Mouse (Mus musculus) heart, embryonic 14.5 days (tissue): ENCODE measurements around the gene Hhat. TPM values are rescaled to one million over a fixed set of nuclear protein-coding genes. Genes with fewer than 3 reads are reported as not detected.

Experiments
- ATAC-seq: fragments of 200-750 bp; cut with Nextera tagmentation; 2 replicates; pipeline ENCODE4 v1.8.0; 2017; ENCODE audit warnings: low read depth, moderate TSS enrichment; ENCODE audit not compliant: insufficient number of reproducible peaks, insufficient read depth, low FRiP score
- H3K27ac ChIP-seq, 2 experiments: fragments of 200-500 bp in 1 of 2; fragments of 300-500 bp in 1 of 2; sonication (generic) in 1 of 2; replicated peaks in 1 of 2; 2 replicates each; pipeline ENCODE4 v1.5.1; 2012 to 2014; ENCODE audit warnings: low read depth in 2 of 2, low read length in 2 of 2, control low read depth in 1 of 2, mild to moderate bottlenecking in 1 of 2, mixed read lengths in 1 of 2; ENCODE audit not compliant: control insufficient read depth in 1 of 2, insufficient read depth in 1 of 2
- H3K27me3 ChIP-seq: fragments of 300-500 bp; sonication (generic); 2 replicates; pipeline ENCODE4 v1.6.1; 2014; ENCODE audit warnings: mild to moderate bottlenecking, low read length, control low read depth; ENCODE audit not compliant: control insufficient read depth, insufficient read depth
- H3K36me3 ChIP-seq: fragments of 300-500 bp; sonication (generic); 2 replicates; pipeline ENCODE4 v1.6.1; 2014; ENCODE audit warnings: mild to moderate bottlenecking, control low read depth, low read length, mixed read lengths; ENCODE audit not compliant: control insufficient read depth, insufficient read depth
- H3K4me1 ChIP-seq, 2 experiments: fragments of 200-500 bp in 1 of 2; fragments of 300-500 bp in 1 of 2; sonication (generic) in 1 of 2; 2 replicates each; pipeline ENCODE4 v1.6.1; 2012 to 2014; ENCODE audit warnings: low read length in 2 of 2, control low read depth in 1 of 2, mixed read lengths in 1 of 2; ENCODE audit not compliant: control insufficient read depth in 2 of 2, insufficient read depth in 2 of 2
- H3K4me2 ChIP-seq: fragments of 300-500 bp; sonication (generic); 2 replicates; pipeline ENCODE4 v1.6.1; 2014; ENCODE audit warnings: mild to moderate bottlenecking, low read length
- H3K4me3 ChIP-seq, 2 experiments: fragments of 200-500 bp in 1 of 2; fragments of 300-500 bp in 1 of 2; sonication (generic) in 1 of 2; 2 replicates each; pipeline ENCODE4 v1.5.1; 2012 to 2014; ENCODE audit warnings: low read length in 2 of 2, mild to moderate bottlenecking in 2 of 2, control low read depth in 1 of 2, low read depth in 1 of 2, moderate library complexity in 1 of 2; ENCODE audit not compliant: control insufficient read depth in 1 of 2, insufficient read depth in 1 of 2
- H3K9ac ChIP-seq: fragments of 300-500 bp; sonication (generic); 2 replicates; pipeline ENCODE4 v1.6.1; 2014; ENCODE audit warnings: mild to moderate bottlenecking, low read length
- H3K9me3 ChIP-seq: fragments of 300-500 bp; sonication (generic); 2 replicates; pipeline ENCODE4 v1.6.1; 2016; ENCODE audit warnings: low read length, control low read depth; ENCODE audit not compliant: control insufficient read depth
- WGBS: fragments of 180-500 bp; shearing (Covaris S2); extraction: QIAGEN DNeasy Blood & Tissue Kit; methylation state at CpG from one replicate; pipeline ENCODE4 v1.1.7; 2014; 5-methylcytosine and 5-hydroxymethylcytosine counted together
- polyA plus RNA-seq: library from polyadenylated mRNA; unstranded; fragments of >200 nt; fragmentation: Nextera tagmentation; extraction: Ambion mirVana; gene quantifications from 2 replicates; pipeline ENCODE4 v1.2.1, GENCODE M21; 2014

The Hhat gene
- polyA plus RNA-seq, 1 experiment from 2014 or later = 6.8 TPM

DNA sequence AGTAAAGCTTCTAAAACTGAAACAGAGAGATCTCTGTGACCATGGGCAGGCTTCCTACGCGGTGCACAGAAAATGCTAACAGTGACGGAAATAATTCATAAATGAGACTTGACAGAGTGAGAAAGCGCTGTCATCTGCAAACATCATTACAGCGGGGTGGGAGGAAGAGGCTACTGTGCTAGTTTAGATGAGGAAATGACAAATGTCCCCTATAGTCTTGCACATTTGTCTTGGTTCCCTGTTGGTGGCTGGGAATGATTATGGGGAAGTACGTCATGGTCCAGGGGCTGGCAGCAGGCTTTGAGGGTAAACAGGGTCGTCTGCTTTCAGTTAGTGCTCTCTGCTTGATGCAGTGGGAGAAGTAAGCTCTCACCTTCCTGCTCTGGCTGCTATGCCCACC, 233.9 kb downstream of the Hhat start:
- 70% methylated on average over 7 of the region's 7 CpGs for WGBS
- Histone ChIP-seq H3K36me3 (no peaks in the 10 kb centered on the region), H3K9me3 (no peaks in the 10 kb centered on the region), H3K27me3 (no peaks in the 10 kb centered on the region), H3K9ac (no peak overlapping the region), H3K27ac (no peak overlapping the region), H3K4me2 (no peak overlapping the region), H3K4me1 (peaks cover 0 to 2% of the 10 kb centered on the region in 2 experiments; a peak in 2 of 4 replicates), H3K4me3 (no peak overlapping the region)
- ATAC-seq = no peak

DNA sequence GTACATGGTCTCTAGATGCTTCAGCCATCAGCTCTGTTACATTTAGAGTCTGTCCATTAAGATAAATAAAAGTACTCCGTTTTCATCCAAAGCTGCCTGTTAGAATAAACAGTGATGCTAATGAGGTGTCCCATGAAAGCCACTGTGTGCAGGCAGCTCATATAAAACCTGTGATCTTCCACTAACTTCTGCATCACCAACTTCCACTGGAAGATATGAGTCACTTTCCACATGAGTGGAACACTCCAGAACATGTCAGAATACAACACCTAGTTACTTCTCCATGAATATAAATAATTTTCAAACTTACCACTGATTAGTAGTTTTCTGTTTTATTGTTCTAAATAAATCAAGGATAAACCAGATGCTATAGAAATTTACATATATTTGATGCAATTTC, 234.6 kb downstream of the Hhat start:
- Histone ChIP-seq H3K27me3 (no peaks in the 10 kb centered on the region), H3K36me3 (no peaks in the 10 kb centered on the region), H3K27ac (no peak overlapping the region), H3K4me3 (no peak overlapping the region), H3K9ac (no peak overlapping the region), H3K4me2 (no peak overlapping the region), H3K4me1 (peaks cover 2 to 6% of the 10 kb centered on the region in 2 experiments; a peak in 3 of 4 replicates), H3K9me3 (no peaks in the 10 kb centered on the region)
- no peak for ATAC-seq
- 48% methylated on average over 1 of the region's 1 CpGs for WGBS

DNA sequence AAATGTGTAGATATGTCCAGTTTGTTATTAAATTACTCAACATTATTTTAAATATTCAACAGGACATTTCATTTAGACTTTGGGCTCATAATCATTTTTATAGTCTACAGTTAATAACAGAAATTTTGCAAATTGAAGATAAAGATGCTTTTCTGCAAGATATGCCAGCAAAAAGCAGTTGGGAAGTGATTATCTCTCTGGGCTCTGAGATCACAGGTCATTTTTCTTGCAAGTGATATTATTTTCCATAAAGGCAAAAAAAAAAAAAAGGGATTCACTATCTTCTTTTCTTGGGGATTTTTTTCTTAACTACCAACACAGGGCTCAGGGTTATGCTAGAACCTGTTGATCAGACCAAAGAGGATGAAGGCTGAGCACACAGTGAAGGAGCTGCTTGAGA, 238.0 kb downstream of the Hhat start:
- no peak overlapping the region for H3K9ac ChIP-seq
- H3K4me1 ChIP-seq = peaks cover 5 to 14% of the 10 kb centered on the region in 2 experiments; a peak in 3 of 4 replicates
- H3K4me2 ChIP-seq = no peak overlapping the region
- ATAC-seq = no peak
- H3K9me3 ChIP-seq = no peaks in the 10 kb centered on the region
- no peaks in the 10 kb centered on the region for H3K36me3 ChIP-seq
- no peak overlapping the region for H3K27ac ChIP-seq
- no peaks in the 10 kb centered on the region for H3K27me3 ChIP-seq
- H3K4me3 ChIP-seq = no peak overlapping the region

DNA sequence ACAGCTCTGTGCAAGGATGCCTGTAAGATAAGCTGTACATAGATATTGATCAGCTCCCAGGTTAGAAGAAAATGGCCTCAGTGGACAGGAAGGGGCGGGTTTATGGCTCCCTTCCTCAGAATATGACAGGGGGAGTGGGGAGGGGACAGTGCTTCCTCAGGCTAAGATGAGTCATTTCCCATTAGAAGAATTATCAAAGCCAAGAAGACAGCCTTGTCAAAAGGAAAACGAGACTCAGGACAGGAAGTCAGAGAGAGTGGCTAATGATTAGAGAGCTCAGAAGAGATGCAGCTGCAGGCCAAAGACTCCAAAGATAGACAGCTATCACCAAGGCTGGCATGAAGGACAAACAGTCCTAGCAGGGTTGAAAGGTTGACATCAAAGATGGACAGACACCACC, 238.8 kb downstream of the Hhat start:
- peaks cover 5 to 16% of the 10 kb centered on the region in 2 experiments; a peak in 3 of 4 replicates for H3K4me1 ChIP-seq
- H3K9me3 ChIP-seq = no peaks in the 10 kb centered on the region
- ATAC-seq = peak; percentile 21; the same call in 1 of the 2 replicates
- H3K27me3 ChIP-seq = no peaks in the 10 kb centered on the region
- H3K36me3 ChIP-seq = no peaks in the 10 kb centered on the region
- H3K4me3 ChIP-seq = no peak overlapping the region
- H3K27ac ChIP-seq = 0 out of 4 replicates have a peak overlapping the region, but pooled peaks of 1 of the 2 experiments have one; percentile 6
- no peak overlapping the region for H3K9ac ChIP-seq
- WGBS = 30% methylated on average over 2 of the region's 2 CpGs
- no peak overlapping the region for H3K4me2 ChIP-seq

DNA sequence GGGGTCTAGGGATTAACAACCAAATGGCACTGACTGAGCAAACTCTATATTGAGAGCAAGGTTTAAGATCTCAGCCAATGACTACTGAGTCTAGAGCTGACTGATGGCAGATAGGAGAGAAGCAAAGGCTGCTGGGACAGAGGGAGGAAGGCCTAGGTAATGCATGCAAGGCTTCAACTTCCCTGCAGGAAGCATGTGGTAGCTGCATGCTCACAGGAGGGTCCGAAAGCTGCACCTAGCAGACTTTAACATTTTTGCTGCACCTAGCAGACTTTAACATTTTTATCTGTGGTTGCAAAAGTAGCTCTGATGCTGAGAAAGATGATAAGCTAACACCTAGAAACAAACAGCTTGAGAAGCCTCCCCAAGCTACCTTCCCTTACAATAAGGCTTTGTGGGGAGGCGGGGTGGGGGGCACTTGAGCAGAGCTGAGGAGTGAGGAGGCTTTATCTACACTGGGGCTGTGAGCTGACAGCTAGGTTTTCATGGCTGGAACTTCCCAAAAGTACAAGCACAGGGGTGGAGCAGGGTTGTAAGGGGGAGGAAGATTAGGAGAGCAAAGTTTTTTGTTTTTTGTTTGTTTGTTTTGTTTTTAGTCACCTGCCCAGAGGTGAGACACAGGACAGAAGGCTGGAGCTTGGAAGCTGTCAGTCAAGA, 239.4 kb downstream of the Hhat start:
- 59% methylated on average over 2 of the region's 2 CpGs for WGBS
- no peak overlapping the region for H3K4me3 ChIP-seq
- no peaks in the 10 kb centered on the region for H3K9me3 ChIP-seq

DNA sequence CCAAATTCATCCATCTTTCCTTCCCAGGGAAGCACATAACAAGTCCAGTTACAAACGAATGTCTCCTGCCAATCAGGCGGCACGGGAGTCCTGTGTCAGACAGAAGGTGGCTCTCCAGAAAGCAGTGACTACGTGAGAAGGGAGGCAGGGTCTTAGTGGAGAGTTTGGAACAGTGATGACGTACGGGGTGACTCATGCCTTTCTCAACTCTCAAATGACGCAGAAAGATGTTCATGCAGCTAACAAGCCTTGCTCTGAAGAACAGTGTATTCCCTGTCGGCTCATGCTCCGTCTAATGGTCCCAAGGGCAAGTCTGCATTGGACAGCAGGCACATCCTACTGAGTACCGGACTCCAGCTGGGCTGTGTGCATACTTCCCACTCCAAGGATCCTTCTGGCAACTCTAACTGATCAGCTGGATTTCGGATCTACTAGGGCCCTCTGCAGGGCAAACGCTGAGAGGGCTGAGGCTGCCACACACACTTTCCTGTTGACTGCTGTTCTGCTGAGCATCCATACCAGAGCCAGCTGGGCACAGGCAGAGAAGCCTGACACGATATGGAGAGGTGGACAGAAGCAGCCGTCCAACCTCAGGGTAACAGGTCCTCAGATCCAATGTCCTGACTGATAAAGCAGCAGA, 245.2 kb downstream of the Hhat start:
- 54% methylated on average over 14 of the region's 14 CpGs for WGBS
- no peak overlapping the region for H3K4me2 ChIP-seq

More for the DNA sequence above, 239.4 kb downstream of the Hhat start:
- Histone ChIP-seq H3K4me2 (no peak overlapping the region), H3K27ac (0 out of 4 replicates have a peak overlapping the region, but pooled peaks of 1 of the 2 experiments have one; percentile 6), H3K27me3 (no peaks in the 10 kb centered on the region), H3K9ac (no peak overlapping the region), H3K36me3 (no peaks in the 10 kb centered on the region), H3K4me1 (peaks cover 5 to 16% of the 10 kb centered on the region in 2 experiments; a peak in 3 of 4 replicates)
- no peak for ATAC-seq

DNA sequence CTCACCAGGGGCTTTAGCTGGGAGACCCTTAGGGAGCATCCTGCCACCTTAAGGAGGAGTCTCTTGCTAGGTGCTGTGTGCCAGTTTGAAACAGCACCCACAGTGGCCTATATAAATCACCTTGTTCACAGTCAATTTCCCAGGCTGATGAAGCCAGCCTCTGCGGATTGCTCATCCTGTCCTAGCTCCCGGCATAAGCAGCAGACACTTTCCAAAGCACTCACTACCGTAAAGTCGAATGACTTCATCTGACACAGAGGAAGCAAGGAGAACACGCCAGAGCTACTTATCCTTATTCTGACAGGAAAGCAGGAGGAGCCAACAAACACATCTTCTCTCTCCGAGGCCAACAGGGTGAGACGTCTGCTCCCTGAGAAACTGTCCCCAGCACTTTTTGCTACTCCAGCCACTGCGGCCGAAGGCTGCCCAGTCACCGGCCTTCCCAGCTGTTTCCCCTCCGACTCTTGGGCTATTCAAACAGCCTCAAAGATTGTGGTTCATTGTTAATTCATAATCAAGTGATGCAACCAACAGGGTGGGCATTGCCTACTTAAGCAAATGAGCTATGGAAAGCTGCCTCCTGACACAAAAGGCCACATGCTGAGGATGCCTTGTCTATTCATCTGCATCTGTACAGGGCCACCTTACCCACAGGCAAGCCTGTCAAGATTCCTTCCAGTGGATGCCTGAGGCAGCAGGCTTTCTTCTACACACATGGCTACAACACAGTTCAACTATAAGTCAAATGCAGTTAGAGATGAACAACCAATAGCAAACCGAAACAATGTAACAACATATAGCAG, 248.4 kb downstream of the Hhat start:
- no peaks in the 10 kb centered on the region for H3K27me3 ChIP-seq
- H3K9me3 ChIP-seq = no peaks in the 10 kb centered on the region
- 0 out of 4 replicates have a peak overlapping the region, but pooled peaks of 1 of the 2 experiments have one; percentile 19 for H3K27ac ChIP-seq
- no peaks in the 10 kb centered on the region for H3K36me3 ChIP-seq
- no peak for ATAC-seq
- H3K9ac ChIP-seq = no peak overlapping the region; the same call in 1 of the 2 replicates
- H3K4me1 ChIP-seq = peaks cover 23 to 26% of the 10 kb centered on the region in 2 experiments
- 64% methylated on average over 12 of the region's 12 CpGs for WGBS
- no peak overlapping the region for H3K4me3 ChIP-seq
- H3K4me2 ChIP-seq = no peak overlapping the region

More for the DNA sequence above, 245.2 kb downstream of the Hhat start:
- Histone ChIP-seq H3K4me1 (peaks cover 22 to 30% of the 10 kb centered on the region in 2 experiments), H3K36me3 (no peaks in the 10 kb centered on the region), H3K27ac (no peak overlapping the region), H3K9me3 (no peaks in the 10 kb centered on the region), H3K9ac (no peak overlapping the region), H3K4me3 (no peak overlapping the region), H3K27me3 (no peaks in the 10 kb centered on the region)
- no peak for ATAC-seq
